Mouse (Mus musculus) olfactory bulb, adult 2 months (tissue): ENCODE data around the gene Tdrd3. TPM values are rescaled to one million over a fixed set of nuclear protein-coding genes. Genes with fewer than 3 reads are reported as not detected.

ENCODE experiments used
- H3K27ac ChIP-seq: fragments of 200-500 bp; 2 replicates; pipeline ENCODE4 v1.5.1; 2012; ENCODE audit warnings: low read depth, low read length; ENCODE audit not compliant: insufficient read depth
- H3K4me1 ChIP-seq: fragments of 200-500 bp; 2 replicates; pipeline ENCODE4 v1.6.1; 2012; ENCODE audit warnings: low read length; ENCODE audit not compliant: control insufficient read depth, insufficient read depth
- H3K4me3 ChIP-seq: fragments of 200-500 bp; 2 replicates; pipeline ENCODE4 v1.5.1; 2012; ENCODE audit warnings: mild to moderate bottlenecking, low read depth, low read length, moderate library complexity; ENCODE audit not compliant: insufficient read depth
- CTCF ChIP-seq: fragments of 200-500 bp; IDR thresholded peaks from 2 replicates; pipeline ENCODE4 v1.5.1; 2012; ENCODE audit warnings: low read depth, mild to moderate bottlenecking, low read length, moderate library complexity; ENCODE audit not compliant: insufficient read depth
- POLR2A ChIP-seq: fragments of 200-500 bp; IDR thresholded peaks from 2 replicates; pipeline ENCODE4 v1.6.1; 2012; ENCODE audit warnings: mild to moderate bottlenecking, low read depth, low read length, moderate library complexity; ENCODE audit not compliant: insufficient read depth
- WGBS: fragments of 180-500 bp; shearing (Covaris S2); methylation state at CpG from one replicate; pipeline ENCODE4 v1.1.7; 2018; 5-methylcytosine and 5-hydroxymethylcytosine counted together
- polyA plus RNA-seq: library from polyadenylated mRNA; stranded (reverse); fragments of >200 nt; gene quantifications from 2 replicates; pipeline ENCODE4 v1.2.4, GENCODE M21; 2012; ENCODE audit warnings: low replicate concordance; ENCODE audit not compliant: missing spikeins, insufficient read depth, insufficient read length

The Tdrd3 gene
- polyA plus RNA-seq, 1 experiment = not detected

DNA sequence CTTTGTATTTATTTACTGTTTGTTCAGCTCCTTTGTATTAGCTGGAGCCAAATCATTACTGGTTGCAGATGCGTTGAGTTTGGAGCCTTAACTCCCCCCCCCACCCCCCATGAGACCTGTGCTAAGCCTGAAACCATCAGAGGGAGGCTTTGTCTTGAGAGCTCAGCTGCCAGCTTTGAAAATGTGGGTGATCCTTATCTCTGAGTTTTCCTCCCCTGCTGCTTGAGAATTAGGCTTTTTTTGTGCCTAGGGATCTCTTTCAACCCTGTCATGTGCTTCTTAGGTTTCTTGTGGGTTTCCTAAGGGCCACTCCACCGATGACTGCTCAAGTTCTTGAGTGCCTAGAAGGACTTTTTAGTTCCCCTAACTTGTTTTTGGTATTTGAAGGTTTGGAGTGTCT, 23.3 kb downstream of the Tdrd3 start:
- Histone ChIP-seq H3K4me1 (no peaks in the 10 kb centered on the region), H3K4me3 (no peak overlapping the region), H3K27ac (no peak overlapping the region)
- WGBS = 9% methylated on average over 2 of the region's 2 CpGs
- TF ChIP-seq POLR2A = no peak
- no peak for TF ChIP-seq CTCF

DNA sequence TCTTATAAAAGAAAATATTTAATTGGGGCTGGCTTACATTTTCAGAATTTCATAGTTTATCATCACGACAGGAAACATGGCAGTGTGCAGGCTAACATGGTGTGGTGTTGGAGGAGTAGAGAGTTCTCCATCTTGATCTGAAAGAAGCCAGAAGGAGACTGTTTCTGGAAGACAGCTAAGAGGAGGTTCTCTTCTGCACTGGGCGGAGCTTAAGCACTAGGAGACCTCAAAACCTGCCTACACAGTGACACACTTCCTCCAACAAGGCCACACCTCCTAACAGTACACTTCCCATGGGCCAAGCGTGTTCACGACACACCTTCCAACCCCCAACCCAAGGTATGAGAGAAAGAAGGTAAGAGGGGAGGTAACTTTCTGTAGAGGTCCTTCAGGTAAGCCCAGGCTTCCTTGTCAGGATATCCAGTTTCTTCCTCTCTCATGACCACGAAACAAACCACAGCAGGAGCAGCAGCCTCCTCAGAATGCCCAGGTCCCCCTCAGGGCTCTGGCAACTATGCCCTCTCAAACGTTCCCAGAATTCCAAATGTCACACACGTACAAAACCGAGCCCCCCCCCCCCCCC, 30.0 kb downstream of the Tdrd3 start:
- H3K27ac ChIP-seq = no peak overlapping the region
- H3K4me3 ChIP-seq = no peak overlapping the region
- WGBS = 78% methylated on average over 8 of the region's 8 CpGs
- no peak for TF ChIP-seq CTCF
- TF ChIP-seq POLR2A = no peak
- peaks cover 2% of the 10 kb centered on the region; the same call in 1 of the 2 replicates for H3K4me1 ChIP-seq

DNA sequence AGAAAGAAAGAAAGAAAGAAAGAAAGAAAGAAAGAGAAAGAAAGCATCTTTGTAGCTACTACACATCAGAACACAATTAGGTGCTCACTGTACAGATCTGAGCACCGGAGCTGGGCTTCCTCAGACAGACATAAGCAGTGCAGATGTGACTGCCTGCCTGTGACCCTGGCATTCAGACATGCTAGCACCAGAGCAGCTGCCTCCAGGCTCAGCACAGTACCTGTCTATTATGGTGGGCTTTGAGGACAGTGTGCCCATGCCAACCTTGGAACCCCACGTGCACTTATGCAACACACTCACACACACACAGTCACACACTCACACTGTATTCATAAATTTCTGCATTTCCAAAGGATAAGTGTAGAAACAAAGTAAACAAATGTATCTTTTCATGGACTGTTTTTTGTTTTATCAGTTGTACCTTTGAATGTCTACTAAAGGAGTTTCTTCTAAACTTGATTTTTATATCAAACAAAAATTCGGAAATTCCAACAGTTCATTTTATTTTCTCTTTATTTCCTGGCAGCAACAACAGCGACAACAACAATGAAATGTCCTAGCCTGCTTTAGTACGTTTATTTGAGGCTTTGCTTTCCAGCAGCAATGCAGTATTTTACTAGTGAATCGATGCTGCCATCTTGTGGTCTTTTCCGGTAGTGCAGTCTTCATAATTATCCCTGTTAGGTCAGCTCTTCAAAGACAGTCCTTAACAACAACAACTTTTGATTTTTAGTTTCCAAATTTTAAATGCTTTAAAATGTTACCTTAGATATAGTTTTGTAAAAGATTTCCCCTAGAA, 35.4 kb downstream of the Tdrd3 start:
- Histone ChIP-seq H3K4me1 (peaks cover 6% of the 10 kb centered on the region; the same call in 1 of the 2 replicates), H3K4me3 (no peak overlapping the region), H3K27ac (no peak overlapping the region)
- WGBS = 3% methylated on average over 7 of the region's 7 CpGs
- TF ChIP-seq CTCF (no peak), POLR2A (no peak)

DNA sequence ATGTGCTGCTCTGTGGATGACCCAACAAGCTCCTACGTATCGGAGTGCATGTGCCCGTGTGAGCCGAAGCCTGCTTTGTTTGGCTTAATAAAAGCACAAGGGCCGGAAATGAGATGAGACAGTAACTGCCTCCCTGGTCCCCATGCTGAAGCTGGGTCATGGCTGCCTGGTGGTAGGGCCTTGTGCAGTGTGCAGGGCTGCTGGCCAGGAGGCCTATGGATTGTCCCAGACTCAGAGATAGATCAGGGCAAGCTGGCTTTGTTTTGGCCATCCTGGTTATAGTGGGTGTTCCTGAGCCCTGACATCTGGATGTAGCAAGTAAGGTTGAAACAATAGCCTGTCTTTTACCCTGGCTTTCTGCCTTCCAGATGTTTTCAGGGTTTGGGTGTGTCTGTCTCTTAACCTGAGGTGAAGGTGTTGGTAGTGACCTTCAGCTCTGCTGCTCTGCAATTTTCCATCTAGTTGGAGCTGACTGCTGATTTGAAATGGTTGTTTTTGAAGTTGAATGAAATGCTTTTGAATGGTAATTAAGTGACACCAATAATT, 39.3 kb downstream of the Tdrd3 start:
- no peak overlapping the region for H3K27ac ChIP-seq
- H3K4me1 ChIP-seq = peaks cover 6% of the 10 kb centered on the region; the same call in 1 of the 2 replicates
- 85% methylated on average over 5 of the region's 5 CpGs for WGBS
- no peak for TF ChIP-seq POLR2A
- no peak for TF ChIP-seq CTCF
- H3K4me3 ChIP-seq = no peak overlapping the region

DNA sequence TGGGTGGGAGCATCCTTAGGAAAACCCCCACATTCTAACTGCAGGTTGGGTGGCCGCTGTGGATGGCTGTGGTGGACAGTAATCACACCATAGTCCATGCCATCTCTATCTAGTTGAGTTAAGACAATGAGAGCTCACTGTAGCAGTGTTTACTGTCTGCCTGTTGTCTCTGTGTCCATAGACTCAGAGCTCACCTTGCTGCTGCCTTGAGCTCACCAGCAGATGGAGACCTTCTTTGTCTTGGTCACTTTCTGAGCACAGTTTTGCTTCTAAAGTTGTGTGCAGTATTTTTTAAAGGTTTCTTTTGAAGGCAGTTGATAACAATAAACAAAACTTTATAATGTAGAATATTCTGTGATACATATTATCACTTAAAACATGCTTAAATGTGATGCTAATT, 43.3 kb downstream of the Tdrd3 start:
- Histone ChIP-seq H3K4me3 (no peak overlapping the region), H3K4me1 (peaks cover 7% of the 10 kb centered on the region; the same call in 1 of the 2 replicates), H3K27ac (no peak overlapping the region)
- TF ChIP-seq CTCF = no peak
- TF ChIP-seq POLR2A = no peak
- 90% methylated on average over 1 of the region's 1 CpGs for WGBS

DNA sequence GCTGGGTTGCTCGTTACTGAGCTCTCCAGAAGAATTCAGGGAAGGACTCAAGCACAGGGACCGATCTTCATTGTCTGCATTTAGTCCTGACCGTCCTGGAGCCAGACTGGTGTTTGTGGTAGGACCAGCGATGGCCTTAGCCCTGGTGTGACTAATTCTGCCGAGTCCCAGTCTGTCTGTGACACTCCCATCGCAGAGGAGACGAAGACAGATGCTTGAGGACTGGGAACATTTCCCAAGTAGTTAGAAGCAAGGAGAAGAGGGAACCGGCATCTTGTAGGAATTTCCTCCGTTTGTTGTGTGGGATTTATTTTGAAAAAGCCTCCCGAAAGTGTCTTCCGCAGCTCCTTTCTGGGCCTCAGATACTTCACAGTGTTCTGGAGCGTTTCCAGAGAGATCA, 45.1 kb downstream of the Tdrd3 start:
- H3K4me1 ChIP-seq = peaks cover 3% of the 10 kb centered on the region; the same call in 1 of the 2 replicates
- no peak overlapping the region for H3K4me3 ChIP-seq
- 54% methylated on average over 12 of the region's 12 CpGs for WGBS
- no peak for TF ChIP-seq POLR2A
- TF ChIP-seq CTCF = no peak
- no peak overlapping the region for H3K27ac ChIP-seq

DNA sequence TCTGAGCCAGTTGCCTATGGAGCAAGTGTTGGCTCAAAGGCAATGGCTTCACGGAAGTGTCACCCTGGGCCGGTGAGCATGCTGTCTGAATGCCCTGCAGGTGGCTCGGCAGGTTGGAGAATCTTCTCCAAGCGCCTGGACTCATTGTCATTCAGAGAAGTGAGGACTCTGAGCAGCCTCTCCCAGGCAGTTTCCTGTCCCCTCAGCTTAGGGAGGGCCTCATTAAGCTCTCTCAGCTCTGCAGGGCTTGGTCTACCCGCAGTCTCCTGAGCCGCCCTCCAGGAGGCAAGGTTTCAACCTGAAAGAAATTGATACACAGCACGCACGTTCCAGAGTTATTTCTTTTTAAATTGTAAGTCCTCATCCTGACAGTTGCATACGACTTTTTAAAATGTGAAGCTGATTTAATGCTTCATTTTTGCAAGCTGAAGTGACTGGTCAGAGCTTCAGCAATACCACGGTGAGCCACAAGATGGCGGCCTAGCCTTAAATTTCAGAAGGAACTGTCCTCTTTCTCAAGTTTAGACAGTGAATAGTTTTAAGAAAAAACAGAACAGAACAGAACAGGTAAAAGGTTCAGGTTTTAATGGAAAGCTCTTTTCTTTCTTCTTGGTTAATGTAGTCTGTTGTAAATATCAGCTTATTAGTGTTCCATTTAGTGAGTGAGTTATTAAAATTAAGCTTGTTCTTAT, 47.7 kb downstream of the Tdrd3 start:
- no peak for TF ChIP-seq CTCF
- TF ChIP-seq POLR2A = no peak
- 29% methylated on average over 11 of the region's 11 CpGs for WGBS
- no peak overlapping the region for H3K4me3 ChIP-seq
- no peak overlapping the region for H3K27ac ChIP-seq
- peaks cover 6% of the 10 kb centered on the region; the same call in 1 of the 2 replicates for H3K4me1 ChIP-seq

DNA sequence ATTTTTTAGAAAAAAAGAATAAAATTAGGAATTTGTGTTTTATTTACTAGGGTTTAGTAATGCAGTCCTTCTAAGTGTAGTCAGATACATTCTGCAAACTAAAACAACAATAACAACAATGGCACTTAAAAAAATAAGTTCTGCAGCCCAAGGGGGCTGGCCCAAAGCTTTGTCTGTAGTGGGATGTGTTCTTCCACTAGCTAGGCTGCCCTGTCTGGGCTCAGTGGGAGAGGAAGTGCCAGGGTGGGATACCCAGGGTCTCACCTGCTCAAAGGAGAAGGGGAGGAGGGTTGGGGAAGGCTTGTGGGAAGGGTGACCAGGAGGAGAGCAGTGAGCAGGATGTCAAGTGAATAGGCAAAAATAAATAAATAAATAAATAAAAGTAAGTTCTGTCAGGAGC, 48.2 kb downstream of the Tdrd3 start:
- H3K4me3 ChIP-seq = no peak overlapping the region
- H3K4me1 ChIP-seq = peaks cover 6% of the 10 kb centered on the region; the same call in 1 of the 2 replicates
- no peak overlapping the region for H3K27ac ChIP-seq
- TF ChIP-seq POLR2A = no peak
- TF ChIP-seq CTCF = no peak
